Mouse (Mus musculus) lung, adult 2 months (tissue): ENCODE results near the gene Hyal3. TPM values are rescaled to one million over a fixed set of nuclear protein-coding genes. Genes with fewer than 3 reads are reported as not detected.

ENCODE experiments used
- DNase-seq: peaks from one replicate; pipeline ENCODE4 v3.0.0; 2022
- H3K4me1 ChIP-seq: fragments of 200-500 bp; 2 replicates; pipeline ENCODE4 v1.6.1; 2011; ENCODE audit warnings: low read length; ENCODE audit not compliant: control insufficient read depth, insufficient read depth
- H3K4me3 ChIP-seq: fragments of 200-500 bp; replicated peaks from 2 replicates; pipeline ENCODE3; 2011; ENCODE audit warnings: low read depth, mild to moderate bottlenecking, control low read depth, low read length; ENCODE audit errors: extremely low read depth
- CTCF ChIP-seq: fragments of 200-500 bp; IDR thresholded peaks from 2 replicates; pipeline ENCODE4 v1.5.1; 2011; ENCODE audit warnings: mild to moderate bottlenecking, low read length, control low read depth; ENCODE audit not compliant: insufficient read depth
- POLR2A ChIP-seq: fragments of 200-500 bp; IDR thresholded peaks from 2 replicates; pipeline ENCODE4 v1.6.1; 2011; ENCODE audit warnings: low read depth, mild to moderate bottlenecking, control low read depth, low read length, borderline replicate concordance; ENCODE audit errors: extremely low read depth
- WGBS: fragments of 180-500 bp; shearing (Covaris S2); methylation state at CpG from one replicate; pipeline ENCODE4 v1.1.7; 2018; 5-methylcytosine and 5-hydroxymethylcytosine counted together
- polyA plus RNA-seq: library from polyadenylated mRNA; depleted of rRNA; stranded (reverse); fragments of >200 nt; gene quantifications from 2 replicates; pipeline ENCODE4 v1.2.3, GENCODE M21; 2012

Hyal3 gene
- polyA plus RNA-seq, 1 experiment, result 1.7 TPM

DNA sequence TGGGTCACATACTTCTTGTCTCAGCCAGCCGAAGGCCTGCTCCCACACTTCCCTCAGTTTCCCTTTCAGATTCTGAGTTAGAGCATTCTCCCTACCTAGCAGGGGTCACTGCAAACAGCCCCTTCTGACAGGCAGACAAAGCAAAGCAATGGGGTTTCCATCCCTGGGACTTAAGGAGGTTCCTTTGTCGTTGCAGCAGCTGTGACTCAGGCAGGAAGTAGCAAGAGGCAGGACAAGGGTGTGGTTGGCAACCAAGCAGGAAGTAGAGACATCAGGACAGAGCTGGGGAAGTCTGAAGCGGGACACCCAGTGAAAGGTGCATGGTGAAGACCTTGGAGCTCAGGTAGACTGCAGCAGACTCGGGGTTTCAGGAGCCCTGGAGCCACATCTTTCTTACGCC, 43.9 kb downstream of the Hyal3 start:
- H3K4me3 ChIP-seq, result no peak overlapping the region
- 26% methylated on average over 5 of the region's 5 CpGs for WGBS

DNA sequence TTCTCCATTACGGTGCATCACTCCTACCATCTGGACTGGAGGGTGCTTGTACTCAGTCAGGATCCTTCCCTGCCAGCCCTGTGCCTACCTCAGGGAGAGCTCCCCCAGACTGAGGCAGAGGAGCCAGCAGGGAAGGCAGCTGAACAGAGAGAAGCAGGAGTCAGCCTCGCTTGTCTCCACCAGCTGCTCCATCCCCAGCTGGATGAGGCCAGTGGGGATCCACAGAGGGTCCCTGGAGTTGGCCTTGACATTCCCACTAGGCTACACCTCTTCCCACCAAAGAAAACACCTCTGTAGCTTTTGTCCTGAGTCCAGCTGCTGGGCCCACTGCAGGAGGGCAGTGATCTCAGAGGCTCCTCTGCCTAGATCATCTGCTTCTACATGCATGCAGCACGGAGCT, 44.3 kb downstream of the Hyal3 start:
- 62% methylated on average over 3 of the region's 3 CpGs for WGBS
- H3K4me3 ChIP-seq, result no peak overlapping the region
- H3K4me1 ChIP-seq, result peaks cover 64% of the 10 kb centered on the region
- no peak for DNase-seq
- no peak for TF ChIP-seq CTCF
- no peak for TF ChIP-seq POLR2A

More for the DNA sequence above, 43.9 kb downstream of the Hyal3 start:
- TF ChIP-seq CTCF (no peak), POLR2A (no peak)
- DNase-seq, result no peak
- peaks cover 60% of the 10 kb centered on the region for H3K4me1 ChIP-seq

GRCm38 (mm10) chr9:107625351-107626128, 44.9 kb downstream of the Hyal3 start:
- DNase-seq, result peak; percentile 7
- peaks cover 70% of the 10 kb centered on the region for H3K4me1 ChIP-seq
- 0 out of 2 replicates have a peak, but pooled peaks have one; percentile 15 for TF ChIP-seq CTCF
- no peak for TF ChIP-seq POLR2A
- WGBS, result 80% methylated on average over 12 of the region's 12 CpGs
- no peak overlapping the region for H3K4me3 ChIP-seq

- DNase-seq, result peak; percentile 14
- WGBS, result 22% methylated on average over 14 of the region's 15 CpGs
- peak overlapping the region; percentile 20 for H3K4me3 ChIP-seq
- TF ChIP-seq CTCF (no peak), POLR2A (no peak)
- H3K4me1 ChIP-seq, result peaks cover 70% of the 10 kb centered on the region
Measured at GRCm38 (mm10) chr9:107626158-107626843, 45.7 kb downstream of the Hyal3 start.

DNA sequence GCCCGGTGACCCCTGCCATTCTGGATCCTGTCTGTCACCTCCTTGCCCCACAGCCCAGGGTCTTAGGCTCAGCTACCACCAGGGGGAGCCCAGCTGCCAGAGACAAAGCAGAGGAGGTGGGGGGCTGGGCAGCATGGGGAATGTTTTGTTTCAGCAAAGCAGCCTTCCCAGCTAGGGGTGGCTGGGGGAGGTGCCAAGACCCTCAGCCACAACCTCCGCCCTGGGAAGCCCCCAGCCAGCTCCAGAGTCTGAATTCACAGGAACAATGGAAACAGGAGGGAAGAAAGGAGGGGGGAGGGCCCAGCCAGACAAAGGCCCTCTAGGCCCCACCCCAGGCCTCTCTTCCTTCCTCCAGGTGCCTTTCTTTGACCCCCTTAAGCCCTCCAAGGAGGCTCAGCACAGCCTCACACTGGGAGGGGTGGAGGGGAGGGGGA, 46.2 kb downstream of the Hyal3 start:
- DNase-seq, result peak; percentile 78
- WGBS, result 0% methylated on average over 2 of the region's 2 CpGs
- Histone ChIP-seq H3K4me3 (peak overlapping the region; percentile 20), H3K4me1 (peaks cover 74% of the 10 kb centered on the region)
- TF ChIP-seq CTCF (peak; percentile 78), POLR2A (no peak)

GRCm38 (mm10) chr9:107627387-107628255, 47.0 kb downstream of the Hyal3 start:
- H3K4me1 ChIP-seq, result peaks cover 82% of the 10 kb centered on the region
- no peak overlapping the region for H3K4me3 ChIP-seq
- DNase-seq, result peak; percentile 9
- TF ChIP-seq POLR2A (no peak), CTCF (no peak)
- WGBS, result 28% methylated on average over 20 of the region's 20 CpGs

- 20% methylated on average over 15 of the region's 15 CpGs for WGBS
- TF ChIP-seq CTCF, result no peak
- 0 out of 2 replicates have a peak, but pooled peaks have one; percentile 32 for TF ChIP-seq POLR2A
- peak overlapping the region; percentile 45 for H3K4me3 ChIP-seq
- peak; percentile 34 for DNase-seq
- H3K4me1 ChIP-seq, result peaks cover 81% of the 10 kb centered on the region
Measured at GRCm38 (mm10) chr9:107628721-107629410, 48.2 kb downstream of the Hyal3 start.

DNA sequence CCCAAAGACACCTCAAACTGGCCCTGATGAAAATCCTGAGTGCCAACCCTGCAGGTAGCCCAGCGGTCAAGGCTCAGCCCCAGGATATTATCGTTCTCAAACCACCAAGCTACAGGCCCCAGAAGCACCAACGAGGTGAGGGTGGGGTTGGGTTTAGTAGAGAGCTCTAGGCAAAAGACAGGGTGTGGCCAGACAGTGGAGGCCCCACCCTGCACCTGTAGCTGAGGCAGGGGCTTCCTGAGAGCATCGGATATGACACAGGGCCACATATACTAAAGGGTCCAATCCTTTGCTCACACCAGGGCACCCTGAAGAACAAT, 48.8 kb downstream of the Hyal3 start:
- H3K4me1 ChIP-seq, result peaks cover 76% of the 10 kb centered on the region
- no peak for DNase-seq
- H3K4me3 ChIP-seq, result no peak overlapping the region
- TF ChIP-seq CTCF (no peak), POLR2A (no peak)
- 14% methylated on average over 4 of the region's 4 CpGs for WGBS

- WGBS, result 22% methylated on average over 14 of the region's 14 CpGs
- TF ChIP-seq POLR2A (no peak), CTCF (no peak)
- Histone ChIP-seq H3K4me3 (no peak overlapping the region), H3K4me1 (peaks cover 71% of the 10 kb centered on the region)
- peak; percentile 28 for DNase-seq
Measured at GRCm38 (mm10) chr9:107629901-107630425, 49.3 kb downstream of the Hyal3 start.
